Mouse (Mus musculus) ES-E14 (cell line): ENCODE measurements around the gene Rita1. TPM values are rescaled to one million over a fixed set of nuclear protein-coding genes. Genes with fewer than 3 reads are reported as not detected.

Source experiments
- DNase-seq: peaks from one replicate; pipeline ENCODE4 v3.0.0-alpha.2; 2013; ENCODE audit warnings: low read depth, low spot score
- H3K27ac ChIP-seq: 2 replicates; pipeline ENCODE4 v1.5.1; 2012; ENCODE audit warnings: low read depth, mild to moderate bottlenecking, low read length, moderate library complexity, mixed read lengths; ENCODE audit not compliant: poor library complexity, insufficient read depth, severe bottlenecking
- H3K36me3 ChIP-seq: 2 replicates; pipeline ENCODE4 v1.6.1; 2012; ENCODE audit warnings: mild to moderate bottlenecking, low read length, moderate library complexity, mixed read lengths; ENCODE audit not compliant: control insufficient read depth, poor library complexity, insufficient read depth, severe bottlenecking
- H3K4me1 ChIP-seq, 2 experiments: fragments of 150-350 bp in 1 of 2; sonication (generic) in 1 of 2; 2 replicates each; pipeline ENCODE4 v1.6.1; 2012; ENCODE audit warnings: low read length in 2 of 2, mild to moderate bottlenecking in 1 of 2, mixed read lengths in 1 of 2; ENCODE audit not compliant: control insufficient read depth in 2 of 2, insufficient read depth in 2 of 2, poor library complexity in 1 of 2
- H3K4me3 ChIP-seq, 2 experiments: fragments of 150-350 bp in 1 of 2; sonication (generic) in 1 of 2; 2 replicates each; pipeline ENCODE4 v1.5.1; 2012; ENCODE audit warnings: low read length in 2 of 2, low read depth in 1 of 2, mild to moderate bottlenecking in 1 of 2, mixed read lengths in 1 of 2; ENCODE audit not compliant: insufficient read depth in 1 of 2, poor library complexity in 1 of 2, severe bottlenecking in 1 of 2
- H3K9ac ChIP-seq: 2 replicates; pipeline ENCODE4 v1.6.1; 2012; ENCODE audit warnings: low read depth, mild to moderate bottlenecking, low read length, mixed read lengths; ENCODE audit not compliant: poor library complexity, insufficient read depth, severe bottlenecking
- H3K9me3 ChIP-seq: fragments of 150-350 bp; sonication (generic); 2 replicates; pipeline ENCODE4 v1.6.1; 2012; ENCODE audit warnings: low read depth, mild to moderate bottlenecking, low read length; ENCODE audit not compliant: control insufficient read depth, insufficient read depth
- CHD2 ChIP-seq: IDR thresholded peaks from 2 replicates; pipeline ENCODE4 v1.6.1; 2014; ENCODE audit warnings: mild to moderate bottlenecking, low read depth, low read length, inconsistent platforms
- HCFC1 ChIP-seq: IDR thresholded peaks from 2 replicates; pipeline ENCODE4 v1.6.1; 2012; ENCODE audit warnings: low read length, inconsistent platforms, borderline replicate concordance; ENCODE audit not compliant: insufficient read depth
- MAFK ChIP-seq: IDR thresholded peaks from 2 replicates; pipeline ENCODE4 v1.6.1; 2014; ENCODE audit warnings: mild to moderate bottlenecking, low read depth, low read length, inconsistent platforms; ENCODE audit not compliant: insufficient read depth
- ZC3H11A ChIP-seq: IDR thresholded peaks from 2 replicates; pipeline ENCODE4 v1.6.1; 2012; ENCODE audit warnings: low read depth, mild to moderate bottlenecking, inconsistent platforms, low read length, borderline replicate concordance
- ZNF384 ChIP-seq: IDR thresholded peaks from 2 replicates; pipeline ENCODE4 v1.6.1; 2012; ENCODE audit warnings: low read depth, low read length, inconsistent platforms
- in situ Hi-C, 2 experiments: fragments of 600-800 bp; cut with MboI; formaldehyde crosslinking; loops; one replicate each; pipeline ENCODE4 v1.15.1; 2025; ENCODE audit warnings: low sequenced_read_pairs in 2 of 2, inconsistent platforms in 1 of 2; ENCODE audit not compliant: unreplicated experiment in 2 of 2
- total RNA-seq: library from RNA; depleted of rRNA; stranded (reverse); fragments of 300-350 nt; gene quantifications from 2 replicates; pipeline ENCODE4 v1.2.3, GENCODE M21; 2012

Gene Rita1
- total RNA-seq, 1 experiment = 23.7 TPM

DNA sequence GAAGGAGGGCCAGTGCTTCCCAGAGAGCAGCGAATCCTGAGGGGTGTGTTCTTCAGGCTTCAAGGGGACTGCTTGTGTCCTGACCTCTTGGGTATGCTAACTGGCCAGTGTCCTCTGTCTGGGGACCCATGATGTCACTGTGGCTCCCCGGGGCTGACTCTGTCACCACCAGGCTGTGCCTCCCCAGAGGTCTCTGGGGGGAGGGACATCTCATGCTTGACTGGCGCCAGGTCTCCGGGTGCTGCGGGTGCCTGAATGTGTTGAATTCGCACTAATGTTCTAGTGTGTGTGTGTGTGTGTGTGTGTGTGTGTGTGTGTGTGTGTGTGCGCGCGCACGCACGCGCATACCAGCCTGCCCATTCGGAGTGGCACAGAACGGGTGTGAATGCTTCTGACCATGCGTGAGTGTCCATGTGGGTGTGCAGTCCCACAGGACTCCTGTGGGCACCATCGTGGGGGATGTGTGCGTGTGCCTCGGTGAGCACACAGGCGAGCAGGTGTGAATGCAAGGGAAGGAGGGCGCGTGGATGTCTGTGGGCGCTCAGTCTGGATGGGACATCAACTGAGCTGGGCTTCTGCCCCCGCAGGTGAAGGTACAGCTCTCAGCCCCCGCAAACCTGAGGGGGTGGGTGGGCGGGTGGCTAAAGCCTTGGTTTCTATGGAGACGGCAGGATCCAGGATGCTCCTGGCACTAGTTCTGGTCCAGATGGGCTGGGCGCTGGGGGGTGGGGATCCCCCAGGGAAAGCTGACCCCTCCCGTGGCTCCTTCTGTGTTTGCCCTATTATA lies 40.7 kb upstream of the Rita1 start:
- Histone ChIP-seq H3K4me3 (no peak overlapping the region; a peak in 1 of 4 replicates), H3K27ac (no peak overlapping the region), H3K4me1 (peaks cover 0 to 18% of the 10 kb centered on the region in 2 experiments; a peak in 2 of 4 replicates), H3K9ac (no peak overlapping the region), H3K36me3 (no peaks in the 10 kb centered on the region), H3K9me3 (no peaks in the 10 kb centered on the region)
- in situ Hi-C loops = no loop called here
- TF ChIP-seq HCFC1 (no peak), MAFK (no peak), CHD2 (no peak), ZNF384 (no peak), ZC3H11A (no peak)
- no peak for DNase-seq

DNA sequence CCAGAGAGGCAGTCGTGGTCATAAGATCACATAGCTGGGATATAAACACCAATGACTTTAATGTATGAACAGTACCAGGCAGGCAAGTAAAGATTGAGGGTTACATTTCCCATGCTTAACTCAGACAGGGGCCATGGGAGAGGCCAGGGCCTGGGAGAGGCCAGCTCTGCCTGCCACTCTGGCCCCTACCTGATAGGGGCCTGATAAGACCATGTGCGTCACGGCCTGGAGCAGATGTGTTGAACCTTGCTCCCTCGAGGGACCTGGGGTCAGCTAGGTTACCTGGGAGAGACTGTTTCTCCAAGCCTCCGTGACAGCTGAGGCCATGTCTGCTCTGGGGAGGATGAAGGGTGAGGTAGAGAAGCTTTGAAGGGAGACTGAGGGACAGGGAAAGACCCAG lies 38.8 kb upstream of the Rita1 start:
- in situ Hi-C loops = no loop called here
- TF ChIP-seq ZNF384 (no peak), HCFC1 (no peak), CHD2 (no peak), MAFK (no peak), ZC3H11A (no peak)
- H3K27ac ChIP-seq = no peak overlapping the region
- no peak overlapping the region for H3K9ac ChIP-seq
- H3K36me3 ChIP-seq = no peaks in the 10 kb centered on the region
- no peak overlapping the region for H3K4me3 ChIP-seq
- DNase-seq = no peak
- peaks cover 0 to 19% of the 10 kb centered on the region in 2 experiments; a peak in 2 of 4 replicates for H3K4me1 ChIP-seq
- H3K9me3 ChIP-seq = no peaks in the 10 kb centered on the region

DNA sequence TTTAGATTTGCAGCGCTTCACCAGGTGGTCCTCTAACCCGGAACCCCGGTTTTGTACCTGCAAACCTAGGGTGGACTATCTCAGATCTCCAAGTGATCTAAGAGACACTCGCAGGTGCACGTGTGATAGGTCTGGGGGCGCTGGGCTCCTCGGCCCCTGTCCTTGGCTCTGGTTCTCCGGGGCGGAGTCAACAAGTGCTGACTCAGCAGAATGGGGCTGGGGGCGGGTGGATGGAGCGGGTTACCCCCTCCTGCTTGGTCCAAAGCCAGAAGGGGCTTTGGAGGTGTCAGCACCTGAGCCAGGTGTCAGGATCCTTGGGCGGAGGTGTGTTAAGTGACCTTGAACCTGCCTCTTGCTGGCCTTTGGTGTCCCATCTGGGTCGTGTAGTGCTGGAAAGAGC lies 37.5 kb upstream of the Rita1 start:
- TF ChIP-seq MAFK (peak; percentile 100), ZC3H11A (no peak)
- H3K4me3 ChIP-seq = peak overlapping the region; percentile 71 to 75; a peak in 3 of 4 replicates
- no peaks in the 10 kb centered on the region for H3K9me3 ChIP-seq
- DNase-seq = no peak
- peaks cover 0 to 18% of the 10 kb centered on the region in 2 experiments; a peak in 2 of 4 replicates for H3K4me1 ChIP-seq
- no peak overlapping the region for H3K27ac ChIP-seq
- no peaks in the 10 kb centered on the region for H3K36me3 ChIP-seq
- in situ Hi-C loops = no loop called here
- no peak overlapping the region for H3K9ac ChIP-seq

DNA sequence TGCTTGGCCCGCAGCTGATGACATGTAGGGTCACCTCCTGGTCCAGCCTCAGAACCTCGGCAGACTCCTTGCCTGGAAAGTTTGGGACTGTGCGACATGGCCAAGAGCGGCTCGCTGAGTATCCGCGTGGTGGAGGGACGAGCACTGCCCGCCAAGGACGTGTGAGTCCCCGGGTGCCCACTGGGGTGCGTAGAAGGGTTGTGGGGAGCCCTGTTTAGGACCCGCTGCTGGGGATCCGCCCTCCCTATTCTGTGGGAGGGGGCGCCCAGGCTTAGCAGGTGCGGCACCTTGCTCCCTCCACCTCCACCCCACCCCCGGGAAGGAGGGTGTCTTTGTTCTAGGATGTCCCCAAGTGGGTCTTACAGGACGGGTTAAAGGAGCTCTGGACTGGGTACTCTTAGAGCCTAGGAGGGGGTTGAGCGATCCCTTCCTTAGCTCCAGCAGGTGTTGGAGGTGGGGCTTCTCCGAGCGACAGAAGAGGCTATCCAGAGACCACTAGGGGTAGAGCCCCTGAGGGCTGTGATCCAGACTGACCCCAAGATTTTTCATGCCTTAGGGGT lies 37.1 kb upstream of the Rita1 start:
- DNase-seq = no peak
- H3K27ac ChIP-seq = no peak overlapping the region
- TF ChIP-seq MAFK (no peak), ZNF384 (no peak), HCFC1 (no peak), CHD2 (no peak), ZC3H11A (no peak)
- peak overlapping the region; percentile 71 to 75 for H3K4me3 ChIP-seq
- H3K9me3 ChIP-seq = no peaks in the 10 kb centered on the region
- H3K4me1 ChIP-seq = peaks cover 0 to 15% of the 10 kb centered on the region in 2 experiments; a peak in 1 of 4 replicates
- H3K36me3 ChIP-seq = no peaks in the 10 kb centered on the region
- in situ Hi-C loops = no loop called here
- H3K9ac ChIP-seq = peak overlapping the region; percentile 58
